Mouse (Mus musculus) embryonic facial prominence, embryonic 10.5 days (tissue): Measurements from ENCODE around the gene Nadk. TPM values are rescaled to one million over a fixed set of nuclear protein-coding genes. Genes with fewer than 3 reads are reported as not detected.

Source experiments
- DNase-seq: peaks from one replicate; pipeline ENCODE4 v3.0.0-alpha.2; 2017; ENCODE audit warnings: low spot score
- H3K27ac ChIP-seq: fragments of 300-500 bp; sonication (generic); replicated peaks from 2 replicates; pipeline ENCODE4 v1.5.1; 2016; ENCODE audit warnings: mild to moderate bottlenecking
- H3K27me3 ChIP-seq: fragments of 300-500 bp; sonication (generic); replicated peaks from 2 replicates; pipeline ENCODE4 v1.6.1; 2016; ENCODE audit warnings: low read depth, mild to moderate bottlenecking; ENCODE audit not compliant: poor library complexity, severe bottlenecking
- H3K36me3 ChIP-seq: fragments of 300-500 bp; sonication (generic); replicated peaks from 2 replicates; pipeline ENCODE4 v1.6.1; 2016; ENCODE audit warnings: mild to moderate bottlenecking, moderate library complexity
- H3K4me1 ChIP-seq: fragments of 300-500 bp; sonication (generic); 2 replicates; pipeline ENCODE4 v1.6.1; 2016
- H3K4me3 ChIP-seq: fragments of 300-500 bp; sonication (generic); 2 replicates; pipeline ENCODE4 v1.5.1; 2016; ENCODE audit warnings: mild to moderate bottlenecking, moderate library complexity
- H3K9me3 ChIP-seq: fragments of 300-500 bp; sonication (generic); 2 replicates; pipeline ENCODE4 v1.6.1; 2016; ENCODE audit warnings: mild to moderate bottlenecking
- WGBS: fragments of 180-500 bp; shearing (Covaris S2); methylation state at CpG from one replicate; pipeline ENCODE4 v1.1.7; 2016; 5-methylcytosine and 5-hydroxymethylcytosine counted together
- polyA plus RNA-seq: library from polyadenylated mRNA; unstranded; fragments of >200 nt; fragmentation: Nextera tagmentation; extraction: Ambion mirVana; gene quantifications from 2 replicates; pipeline ENCODE4 v1.2.1, GENCODE M21; 2016

Nadk gene
- polyA plus RNA-seq, 1 experiment from 2014 or later: 109 TPM

- Histone ChIP-seq H3K27me3 (no peaks in the 10 kb centered on the region), H3K4me3 (no peak overlapping the region), H3K36me3 (peaks cover 49% of the 10 kb centered on the region), H3K4me1 (peaks cover 7% of the 10 kb centered on the region; the same call in 1 of the 2 replicates), H3K27ac (no peak overlapping the region), H3K9me3 (no peaks in the 10 kb centered on the region)
- WGBS: 91% methylated on average over 11 of the region's 11 CpGs
- DNase-seq: no peak
Observed at GRCm38 (mm10) chr4:155574931-155575330, 12.8 kb downstream of the Nadk start.

GRCm38 (mm10) chr4:155575521-155575920, 13.3 kb downstream of the Nadk start:
- 89% methylated on average over 8 of the region's 8 CpGs for WGBS

GRCm38 (mm10) chr4:155577132-155577531, 15.0 kb downstream of the Nadk start:
- DNase-seq: no peak
- Histone ChIP-seq H3K9me3 (no peaks in the 10 kb centered on the region), H3K36me3 (peaks cover 67% of the 10 kb centered on the region), H3K4me3 (no peak overlapping the region), H3K4me1 (no peaks in the 10 kb centered on the region), H3K27ac (no peak overlapping the region), H3K27me3 (no peaks in the 10 kb centered on the region)
- 94% methylated on average over 9 of the region's 9 CpGs for WGBS

More at GRCm38 (mm10) chr4:155575521-155575920, 13.3 kb downstream of the Nadk start:
- Histone ChIP-seq H3K27ac (no peak overlapping the region), H3K36me3 (peaks cover 55% of the 10 kb centered on the region), H3K9me3 (no peaks in the 10 kb centered on the region), H3K4me1 (peaks cover 7% of the 10 kb centered on the region; the same call in 1 of the 2 replicates), H3K27me3 (no peaks in the 10 kb centered on the region), H3K4me3 (no peak overlapping the region)
- no peak for DNase-seq

- Histone ChIP-seq H3K27me3 (no peaks in the 10 kb centered on the region), H3K4me3 (no peak overlapping the region), H3K9me3 (no peaks in the 10 kb centered on the region), H3K4me1 (no peaks in the 10 kb centered on the region), H3K36me3 (peaks cover 73% of the 10 kb centered on the region), H3K27ac (no peak overlapping the region)
- no peak for DNase-seq
- WGBS: 89% methylated on average over 5 of the region's 5 CpGs
Observed at GRCm38 (mm10) chr4:155577741-155578140, 15.6 kb downstream of the Nadk start.

GRCm38 (mm10) chr4:155578336-155579125, 16.4 kb downstream of the Nadk start:
- 87% methylated on average over 7 of the region's 7 CpGs for WGBS
- no peaks in the 10 kb centered on the region for H3K9me3 ChIP-seq
- no peaks in the 10 kb centered on the region for H3K4me1 ChIP-seq
- DNase-seq: no peak
- no peak overlapping the region for H3K4me3 ChIP-seq
- no peak overlapping the region for H3K27ac ChIP-seq
- H3K27me3 ChIP-seq: no peaks in the 10 kb centered on the region
- H3K36me3 ChIP-seq: peaks cover 78% of the 10 kb centered on the region

GRCm38 (mm10) chr4:155580420-155580819, 18.2 kb downstream of the Nadk start:
- no peaks in the 10 kb centered on the region for H3K27me3 ChIP-seq
- H3K27ac ChIP-seq: no peak overlapping the region
- H3K4me3 ChIP-seq: no peak overlapping the region
- DNase-seq: peak; percentile 56
- H3K9me3 ChIP-seq: no peaks in the 10 kb centered on the region
- no peaks in the 10 kb centered on the region for H3K4me1 ChIP-seq
- peaks cover 93% of the 10 kb centered on the region for H3K36me3 ChIP-seq
- 30% methylated on average over 1 of the region's 1 CpGs for WGBS

- Histone ChIP-seq H3K27me3 (no peaks in the 10 kb centered on the region), H3K4me3 (no peak overlapping the region), H3K27ac (no peak overlapping the region), H3K36me3 (peaks cover 93% of the 10 kb centered on the region), H3K9me3 (no peaks in the 10 kb centered on the region), H3K4me1 (no peaks in the 10 kb centered on the region)
- DNase-seq: no peak
- WGBS: 93% methylated on average over 6 of the region's 6 CpGs
Observed at GRCm38 (mm10) chr4:155582279-155582905, 20.2 kb downstream of the Nadk start.

GRCm38 (mm10) chr4:155589356-155589755, 27.2 kb downstream of the Nadk start:
- Histone ChIP-seq H3K36me3 (peaks cover 69% of the 10 kb centered on the region), H3K4me3 (no peak overlapping the region), H3K27me3 (no peaks in the 10 kb centered on the region), H3K9me3 (no peaks in the 10 kb centered on the region), H3K4me1 (no peaks in the 10 kb centered on the region), H3K27ac (no peak overlapping the region)
- 93% methylated on average over 5 of the region's 5 CpGs for WGBS
- DNase-seq: no peak

GRCm38 (mm10) chr4:155591012-155591719, 29.0 kb downstream of the Nadk start:
- H3K27ac ChIP-seq: no peak overlapping the region
- no peak for DNase-seq
- no peak overlapping the region for H3K4me3 ChIP-seq
- no peaks in the 10 kb centered on the region for H3K9me3 ChIP-seq
- 84% methylated on average over 7 of the region's 7 CpGs for WGBS
- no peaks in the 10 kb centered on the region for H3K27me3 ChIP-seq
- no peaks in the 10 kb centered on the region for H3K4me1 ChIP-seq
- H3K36me3 ChIP-seq: peaks cover 51% of the 10 kb centered on the region

GRCm38 (mm10) chr4:155593780-155594179, 31.6 kb downstream of the Nadk start:
- peaks cover 25% of the 10 kb centered on the region for H3K36me3 ChIP-seq
- no peaks in the 10 kb centered on the region for H3K9me3 ChIP-seq
- peaks cover 3% of the 10 kb centered on the region; the same call in 1 of the 2 replicates for H3K4me1 ChIP-seq
- WGBS: 73% methylated on average over 1 of the region's 1 CpGs
- no peak overlapping the region for H3K27ac ChIP-seq
- H3K4me3 ChIP-seq: no peak overlapping the region
- H3K27me3 ChIP-seq: no peaks in the 10 kb centered on the region
- no peak for DNase-seq

- no peak for DNase-seq
- Histone ChIP-seq H3K36me3 (0 out of 2 replicates have a peak, but pooled peaks cover 6% of the 10 kb centered on the region), H3K9me3 (no peaks in the 10 kb centered on the region), H3K27me3 (no peaks in the 10 kb centered on the region), H3K27ac (no peak overlapping the region), H3K4me1 (peaks cover 7% of the 10 kb centered on the region; the same call in 1 of the 2 replicates), H3K4me3 (no peak overlapping the region)
- 88% methylated on average over 3 of the region's 3 CpGs for WGBS
Observed at GRCm38 (mm10) chr4:155595777-155596176, 33.6 kb downstream of the Nadk start.

GRCm38 (mm10) chr4:155596606-155597005, 34.4 kb downstream of the Nadk start:
- DNase-seq: no peak
- H3K27me3 ChIP-seq: no peaks in the 10 kb centered on the region
- peaks cover 8% of the 10 kb centered on the region; the same call in 1 of the 2 replicates for H3K4me1 ChIP-seq
- H3K27ac ChIP-seq: no peak overlapping the region
- no peaks in the 10 kb centered on the region for H3K9me3 ChIP-seq
- 82% methylated on average over 5 of the region's 5 CpGs for WGBS
- H3K4me3 ChIP-seq: no peak overlapping the region
- no peaks in the 10 kb centered on the region for H3K36me3 ChIP-seq
